Mouse (Mus musculus): ENCODE measurements at regions not wholly inside any gene's neighbourhood (a gene's known extent, or its start where the extent isn't known, plus 50 kb on each side); places are given as distances from the start of the nearest gene placed in this dataset.

- no peak for DNase-seq
Observed at GRCm38 (mm10) chr1:190067181-190067580, 103.3 kb downstream of the Prox1 start.

GRCm38 (mm10) chr1:190066426-190066825 lies 104.1 kb downstream of the Prox1 start:
- DNase-seq = no peak

- DNase-seq = no peak
Observed at GRCm38 (mm10) chr1:190061560-190062295, 108.8 kb downstream of the Prox1 start.

- no peak for DNase-seq
Observed at GRCm38 (mm10) chr1:190059025-190059424, 111.5 kb downstream of the Prox1 start.

GRCm38 (mm10) chr1:190056931-190057330 lies 113.6 kb downstream of the Prox1 start:
- DNase-seq = no peak

- no peak for DNase-seq
Observed at GRCm38 (mm10) chr1:190051903-190052302, 118.6 kb downstream of the Prox1 start.

- DNase-seq = no peak
Observed at GRCm38 (mm10) chr1:190048521-190049170, 121.9 kb downstream of the Prox1 start.

- no peak for DNase-seq
Observed at GRCm38 (mm10) chr1:190047201-190047600, 123.3 kb downstream of the Prox1 start.

GRCm38 (mm10) chr1:190045797-190046196 lies 123.6 kb upstream of the Smyd2 start:
- peak; percentile 32 to 37 for DNase-seq

- DNase-seq = no peak
Observed at GRCm38 (mm10) chr1:190044036-190044435, 121.9 kb upstream of the Smyd2 start.

GRCm38 (mm10) chr1:190043156-190043555 lies 121.0 kb upstream of the Smyd2 start:
- DNase-seq = no peak

- DNase-seq = no peak
Observed at GRCm38 (mm10) chr1:190042197-190042596, 120.0 kb upstream of the Smyd2 start.

- no peak for DNase-seq
Observed at GRCm38 (mm10) chr1:190041096-190041706, 119.0 kb upstream of the Smyd2 start.

GRCm38 (mm10) chr1:190038046-190038445 lies 115.9 kb upstream of the Smyd2 start:
- DNase-seq = no peak

GRCm38 (mm10) chr1:190036726-190037125 lies 114.6 kb upstream of the Smyd2 start:
- DNase-seq = no peak

GRCm38 (mm10) chr1:190035935-190036334 lies 113.8 kb upstream of the Smyd2 start:
- no peak for DNase-seq

GRCm38 (mm10) chr1:190034091-190034490 lies 111.9 kb upstream of the Smyd2 start:
- no peak for DNase-seq

- peak; percentile 52 for DNase-seq
Observed at GRCm38 (mm10) chr1:190027536-190027935, 105.4 kb upstream of the Smyd2 start.

- DNase-seq = no peak
Observed at GRCm38 (mm10) chr1:190009466-190009865, 87.3 kb upstream of the Smyd2 start.

GRCm38 (mm10) chr1:190007271-190007670 lies 85.1 kb upstream of the Smyd2 start:
- no peak for DNase-seq

- no peak for DNase-seq
Observed at GRCm38 (mm10) chr1:190001084-190001483, 78.9 kb upstream of the Smyd2 start.

- no peak for DNase-seq
Observed at GRCm38 (mm10) chr1:189993706-189994105, 71.5 kb upstream of the Smyd2 start.

GRCm38 (mm10) chr1:189993221-189993620 lies 71.1 kb upstream of the Smyd2 start:
- no peak for DNase-seq

- DNase-seq = no peak
Observed at GRCm38 (mm10) chr1:189991089-189991488, 68.9 kb upstream of the Smyd2 start.
